Mouse (Mus musculus) left cerebral cortex, postnatal 10 days (tissue): Measurements from ENCODE around the gene Gbp5. TPM values are rescaled to one million over a fixed set of nuclear protein-coding genes. Genes with fewer than 3 reads are reported as not detected.
"Not testable (repeated sequence)": the region's sequence is repeated elsewhere in the genome, so short reads cannot be mapped to it uniquely, and the experiment has no call there.

Experiments
- DNase-seq, 2 experiments: peaks; one replicate each; pipeline ENCODE4 v3.0.0; 2021 to 2022; ENCODE audit warnings: low spot score in 2 of 2, mixed read lengths in 1 of 2; ENCODE audit errors: extremely low spot score in 1 of 2
- intact Hi-C: fragments of 180-260 bp; cut with DNase I; formaldehyde crosslinking; loops from one replicate; pipeline ENCODE4 v1.15.1; 2025
- total RNA-seq, 2 experiments: library from RNA; stranded (reverse); gene quantifications; 2 replicates each; pipeline ENCODE4 v1.2.3; 2021

Gbp5 gene
- total RNA-seq, 2 experiments from 2014 or later = 1.0 to 1.5 TPM

DNA sequence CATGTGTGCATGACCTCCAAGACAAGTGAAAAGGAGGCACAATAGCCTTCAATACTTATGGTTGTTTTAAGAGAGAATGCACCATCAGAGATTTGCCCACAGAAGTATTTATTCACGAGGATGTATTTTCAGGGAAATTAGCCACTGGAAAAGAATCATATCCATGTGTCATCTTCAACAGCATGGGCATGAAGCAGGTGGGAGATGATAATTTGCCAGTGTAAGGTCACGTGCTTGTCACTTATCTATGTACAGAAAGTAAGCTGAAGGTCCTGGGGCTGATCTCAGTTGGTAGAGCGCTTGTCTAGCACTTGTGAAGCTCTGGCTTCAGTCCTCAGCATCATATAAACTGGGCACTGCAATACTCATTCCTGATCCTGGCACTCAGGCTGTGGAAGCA is 37.8 kb downstream of the Gbp5 start:
- intact Hi-C loops = no loop called here
- DNase-seq = no peak

DNA sequence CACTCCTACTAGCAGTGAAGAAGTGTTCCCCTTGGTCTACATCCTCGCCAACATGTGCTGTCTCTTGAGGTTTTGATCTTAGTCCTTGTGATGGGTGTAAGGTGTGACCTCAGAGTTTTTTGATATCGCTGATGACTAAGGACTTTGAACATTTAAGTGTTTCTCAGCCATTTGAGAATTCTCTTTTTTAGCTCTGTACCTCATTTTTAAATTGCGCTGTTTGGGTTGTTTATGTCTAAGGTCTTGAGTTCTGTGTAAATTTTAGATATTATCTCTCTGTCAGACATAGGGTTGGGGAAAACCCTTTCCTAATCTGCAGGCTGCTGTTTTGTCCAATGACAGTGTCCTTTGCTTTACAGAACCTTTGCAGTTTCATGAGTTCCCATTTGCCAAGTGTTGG is 39.4 kb downstream of the Gbp5 start:
- DNase-seq = no peak
- intact Hi-C loops = no loop called here

DNA sequence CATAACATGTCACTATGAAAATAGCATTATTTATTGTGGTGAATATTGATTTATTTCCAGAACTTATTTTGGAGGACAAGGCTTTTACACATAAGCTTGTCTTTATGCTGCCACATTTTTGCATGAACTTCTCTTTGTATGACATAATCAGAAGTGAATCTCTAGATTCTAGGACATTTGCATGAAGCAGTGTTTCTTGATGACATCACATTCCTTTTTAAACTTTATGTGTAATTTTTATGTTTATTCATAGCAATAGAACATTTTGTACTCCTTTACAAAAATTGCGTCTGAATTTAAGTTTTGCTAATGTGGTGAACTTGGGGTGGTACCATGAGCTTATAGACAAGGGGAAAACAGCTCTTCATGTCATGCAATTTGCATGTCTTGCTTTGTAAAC is 41.9 kb downstream of the Gbp5 start:
- intact Hi-C loops = no loop called here
- DNase-seq = no peak

DNA sequence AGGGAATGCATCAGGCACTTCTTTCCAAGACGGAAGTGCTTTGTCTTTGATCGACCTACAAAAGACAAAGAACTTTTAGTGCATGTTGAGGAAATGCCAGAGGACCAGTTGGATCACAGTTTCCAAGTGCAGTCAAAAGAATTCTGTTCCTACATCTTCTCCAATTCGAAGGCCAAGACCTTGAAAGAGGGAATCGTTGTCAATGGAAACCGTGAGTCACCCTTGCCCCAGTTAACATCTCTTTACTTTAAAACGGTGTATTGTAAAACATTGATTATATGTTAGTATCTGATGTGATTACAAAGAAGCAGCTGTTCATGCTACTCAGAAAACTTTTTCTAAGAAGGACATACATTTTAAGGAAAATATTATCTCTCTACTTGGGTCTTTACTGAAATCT is 47.6 kb downstream of the Gbp5 start:
- intact Hi-C loops = no loop called here

DNA sequence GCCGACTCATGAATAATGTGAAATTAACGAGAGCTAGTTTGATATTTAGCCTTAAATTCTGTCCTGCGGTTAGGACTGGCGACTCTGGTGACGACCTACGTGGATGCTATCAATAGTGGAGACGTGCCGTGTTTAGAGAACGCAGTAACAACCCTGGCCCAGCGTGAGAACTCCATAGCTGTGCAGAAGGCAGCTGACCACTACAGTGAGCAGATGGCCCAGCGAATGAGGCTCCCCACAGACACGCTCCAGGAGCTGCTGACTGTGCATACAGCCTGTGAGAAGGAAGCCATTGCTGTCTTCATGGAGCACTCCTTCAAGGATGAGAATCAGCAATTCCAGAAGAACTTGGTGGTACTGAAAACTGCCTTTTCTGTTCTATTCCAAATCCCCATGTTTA is 49.0 kb downstream of the Gbp5 start:
- DNase-seq, intact Hi-C loops: not testable (repeated sequence)

More for the DNA sequence above, 47.6 kb downstream of the Gbp5 start:
- DNase-seq = no peak

DNA sequence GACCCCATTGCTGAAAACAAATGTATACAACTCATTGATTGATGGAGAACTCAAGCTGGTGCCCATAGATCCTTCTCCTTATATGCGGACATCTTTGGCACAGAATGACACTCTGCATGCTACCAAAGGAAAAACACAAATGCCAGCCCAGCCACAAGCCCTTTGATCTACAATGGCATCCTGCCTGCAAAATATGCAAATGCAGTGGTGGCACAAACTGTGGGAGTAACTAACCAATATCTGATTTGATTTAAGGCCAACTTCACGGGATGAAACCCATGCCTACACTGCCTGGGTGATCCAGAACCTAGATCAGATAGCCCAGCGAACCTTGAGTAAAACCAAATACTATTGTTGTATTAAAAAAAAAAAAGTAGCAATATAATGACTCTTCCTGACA is 52.9 kb downstream of the Gbp5 start:
- no peak for DNase-seq
- intact Hi-C loops = no loop called here

DNA sequence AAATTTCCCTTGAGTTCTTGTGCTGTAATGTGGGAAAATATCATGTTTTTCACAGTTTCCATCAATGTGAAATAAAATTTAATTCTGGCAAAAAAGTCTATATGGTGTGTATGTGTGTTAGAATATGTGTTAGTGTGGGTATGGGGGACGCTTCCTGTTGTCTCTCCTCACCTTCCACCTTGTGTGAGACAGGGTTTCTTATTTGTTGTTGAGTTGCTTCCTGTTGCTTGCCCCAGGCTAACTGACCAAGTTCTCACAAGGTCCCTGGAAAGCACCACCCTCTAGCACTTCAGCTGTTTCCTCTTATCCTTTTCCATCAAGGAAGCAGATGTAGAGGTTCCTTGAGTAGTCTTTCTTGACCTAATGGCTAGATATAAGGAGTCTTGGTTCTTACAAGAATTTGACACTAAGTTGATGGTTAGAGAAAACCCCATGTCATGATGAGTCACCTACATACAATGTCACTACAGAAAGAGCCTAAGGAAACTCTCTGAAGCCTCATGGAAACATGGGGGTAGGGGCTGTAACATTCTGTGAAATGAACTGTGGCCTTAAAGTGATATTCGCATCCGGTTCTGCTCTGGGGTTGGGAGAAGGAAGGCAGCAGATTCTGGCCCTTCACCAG is 56.4 kb downstream of the Gbp5 start:
- DNase-seq = no peak
- intact Hi-C loops = no loop called here

DNA sequence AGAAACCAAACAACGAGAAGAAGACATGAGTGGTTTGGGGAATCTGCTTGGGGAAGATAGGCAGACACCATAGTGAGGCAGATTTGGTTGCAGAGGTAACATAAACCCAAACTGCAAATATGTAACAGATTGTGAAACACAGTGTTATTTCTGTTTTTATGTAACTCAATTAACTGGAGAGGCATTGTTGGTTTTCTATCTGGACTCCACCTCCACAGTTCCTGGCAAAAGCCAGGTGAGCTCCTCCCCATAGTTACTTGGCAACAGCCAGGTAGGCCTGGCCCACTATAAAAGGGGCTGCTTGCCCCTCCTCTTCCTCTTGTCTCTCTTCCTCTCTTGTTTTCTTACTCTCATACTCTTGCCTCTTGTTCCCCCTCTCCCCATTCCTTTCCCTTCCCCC is 60.8 kb downstream of the Gbp5 start:
- no peak for DNase-seq
- intact Hi-C loops = no loop called here

DNA sequence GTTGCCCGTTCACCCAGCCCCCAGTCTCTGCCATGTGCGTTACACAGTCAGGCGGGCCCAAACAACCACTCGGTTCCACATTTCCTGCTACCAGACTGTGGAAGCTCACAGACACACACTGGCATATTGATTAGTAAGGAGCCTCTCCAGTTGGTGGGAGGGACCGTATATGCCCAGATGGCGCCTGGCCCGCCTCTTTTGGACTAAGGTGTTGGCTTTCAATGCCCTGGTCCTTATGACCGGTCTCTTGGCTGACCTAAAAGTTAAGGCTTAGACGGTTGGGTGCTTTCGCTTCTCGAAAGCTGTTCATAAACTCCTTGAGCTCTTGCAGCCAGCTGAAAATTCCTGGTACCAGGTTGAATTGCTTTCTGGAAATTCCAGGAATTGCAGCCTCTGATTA is 61.8 kb downstream of the Gbp5 start:
- no peak for DNase-seq
- intact Hi-C loops = no loop called here

DNA sequence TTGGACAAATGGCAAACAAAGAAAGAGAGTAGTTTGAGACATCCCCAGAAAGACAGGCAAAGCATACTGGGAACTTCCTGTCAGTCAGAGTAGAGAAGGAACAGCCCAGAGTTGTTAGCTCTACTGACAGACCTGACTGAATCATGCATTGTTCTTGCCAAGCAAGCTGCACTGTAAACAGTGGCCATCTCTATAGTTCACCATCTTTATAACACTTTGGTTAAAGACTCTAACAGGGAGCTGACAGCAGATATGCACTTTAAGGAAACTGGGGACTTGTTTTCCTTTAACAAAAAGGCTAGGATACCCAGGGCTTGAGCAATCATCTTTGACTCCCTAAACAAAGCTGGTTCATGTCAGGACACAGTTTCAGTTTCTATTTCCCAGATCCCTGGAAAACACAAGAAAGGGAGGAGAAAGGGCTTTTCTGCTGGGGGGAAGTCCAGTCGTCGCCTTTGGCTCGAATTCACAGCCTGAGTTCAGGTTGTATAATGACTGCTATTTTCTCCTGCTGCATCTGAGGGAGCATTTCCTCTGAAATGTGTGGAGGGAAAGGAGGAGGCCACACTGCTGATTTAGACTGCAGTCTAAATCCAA is 66.0 kb downstream of the Gbp5 start, which contains the start of gene Gbp3:
Gbp3 (plus strand) TSS at position 395 of the 597 bp plus-strand sequence.
- no peak for DNase-seq
- intact Hi-C loops = loop anchor here (1.0 kb wide), 1 partner anchor 69 kb away; no protein-coding TSS in a partner anchor

DNA sequence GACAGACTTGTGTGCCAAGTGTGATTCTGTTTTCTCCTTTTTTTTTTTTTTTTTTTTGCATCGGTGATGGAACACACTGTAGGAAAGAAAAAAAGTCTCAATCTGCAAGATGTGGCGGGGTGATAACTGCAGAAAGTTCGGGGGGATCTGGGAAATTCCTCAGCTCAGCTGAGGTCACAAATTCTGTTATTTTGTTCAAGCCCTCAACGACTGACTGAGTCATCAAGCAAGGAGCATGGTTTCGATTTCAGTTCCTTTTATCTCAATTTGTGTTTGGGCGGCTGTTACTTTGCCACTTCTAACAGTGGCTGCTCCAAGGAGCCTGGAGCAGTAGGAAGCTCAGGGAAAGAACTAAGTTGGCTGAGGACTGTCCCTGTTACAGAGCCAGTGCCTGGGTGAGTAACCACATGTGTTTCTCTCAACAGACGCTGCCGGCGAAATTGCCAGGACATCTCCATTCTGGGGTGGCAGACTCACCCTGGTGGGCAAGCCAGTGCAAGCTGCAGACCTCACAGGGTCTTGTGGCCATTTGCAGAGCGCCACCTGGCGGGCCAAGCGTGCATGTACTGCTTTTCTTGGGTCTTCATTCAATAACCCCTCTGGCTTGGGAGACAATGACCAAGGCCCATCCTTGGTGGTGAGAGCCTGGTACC is 66.6 kb downstream of the Gbp5 start:
- peak; percentile 64 to 89 for DNase-seq
- intact Hi-C loops = loop anchor here (1.0 kb wide), 1 partner anchor 70 kb away; no protein-coding TSS in a partner anchor

DNA sequence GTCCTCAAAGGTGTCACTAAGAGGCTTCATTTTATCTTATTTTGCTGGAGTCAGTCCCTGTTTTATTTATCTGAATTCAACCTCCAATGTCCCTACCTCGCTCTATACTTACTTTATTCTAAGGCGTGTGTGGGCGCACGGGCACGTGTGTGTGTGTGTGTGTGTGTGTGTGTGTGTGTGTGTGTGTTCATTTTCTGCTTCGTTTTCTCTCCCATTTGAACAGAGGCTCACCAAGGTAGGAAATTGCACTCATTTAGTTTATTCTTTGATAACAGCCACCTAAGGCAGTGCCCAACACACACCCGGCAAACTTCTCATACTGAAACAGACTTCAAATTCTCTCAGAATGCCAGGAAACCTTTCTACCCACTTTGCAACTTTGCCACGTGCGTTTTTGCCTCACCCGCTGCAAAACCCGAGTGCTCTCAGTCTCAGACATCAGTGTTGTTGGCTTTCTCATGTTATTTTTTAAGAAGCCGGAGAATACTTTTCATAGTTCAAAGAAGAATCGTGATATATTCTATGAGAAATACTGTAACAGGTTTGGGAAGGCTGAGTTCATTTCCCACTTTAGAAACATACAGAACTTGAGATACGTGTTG is 67.4 kb downstream of the Gbp5 start:
- intact Hi-C loops = no loop called here
- no peak for DNase-seq

DNA sequence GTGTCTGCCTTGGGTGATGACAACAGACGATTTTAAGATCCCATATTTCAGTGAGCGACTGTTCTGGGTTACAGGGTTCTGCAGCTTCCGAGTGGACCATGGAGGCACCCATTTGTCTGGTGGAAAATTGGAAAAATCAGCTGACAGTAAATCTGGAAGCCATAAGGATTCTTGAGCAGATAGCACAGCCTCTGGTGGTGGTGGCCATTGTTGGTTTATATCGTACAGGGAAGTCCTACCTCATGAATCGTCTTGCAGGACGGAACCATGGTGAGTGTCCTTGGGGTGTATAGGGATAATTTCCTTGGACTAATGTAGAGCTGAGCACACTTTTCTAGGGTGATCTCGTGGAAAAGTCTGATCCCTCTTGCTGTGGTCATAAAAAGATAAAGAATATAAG is 67.9 kb downstream of the Gbp5 start:
- intact Hi-C loops = no loop called here
- no peak for DNase-seq

DNA sequence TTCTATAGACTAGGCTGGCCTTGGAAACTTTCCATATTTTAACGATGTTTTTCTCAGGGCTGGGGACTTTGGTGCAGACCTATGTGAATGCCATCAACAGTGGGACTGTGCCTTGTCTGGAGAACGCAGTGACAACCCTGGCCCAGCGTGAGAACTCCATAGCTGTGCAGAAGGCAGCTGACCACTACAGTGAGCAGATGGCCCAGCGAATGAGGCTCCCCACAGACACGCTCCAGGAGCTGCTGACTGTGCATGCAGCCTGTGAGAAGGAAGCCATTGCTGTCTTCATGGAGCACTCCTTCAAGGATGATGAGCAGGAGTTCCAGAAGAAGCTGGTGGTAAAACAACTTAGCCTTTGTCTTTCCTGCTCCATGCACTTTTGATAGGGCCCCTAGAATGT is 73.7 kb downstream of the Gbp5 start:
- intact Hi-C loops, DNase-seq: not testable (repeated sequence)

DNA sequence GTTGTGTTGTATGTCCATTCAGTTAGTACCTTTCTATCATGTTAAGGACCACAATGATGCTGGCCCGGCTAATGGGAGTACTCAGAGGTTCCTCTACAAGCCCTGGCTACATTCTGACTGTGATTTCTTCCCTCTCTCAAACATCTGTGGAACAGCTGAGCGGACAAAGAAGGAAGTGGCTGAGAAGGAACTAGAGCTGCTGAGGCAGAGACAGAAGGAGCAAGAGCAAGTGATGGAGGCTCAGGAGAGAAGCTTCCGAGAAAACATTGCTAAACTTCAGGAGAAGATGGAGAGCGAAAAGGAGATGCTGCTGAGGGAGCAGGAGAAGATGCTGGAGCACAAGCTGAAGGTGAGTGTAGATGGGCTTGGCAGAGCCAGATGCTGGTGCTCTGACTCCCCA is 77.0 kb downstream of the Gbp5 start:
- intact Hi-C loops = no loop called here
- no peak for DNase-seq

Other genes with a start within 250 kb of the Gbp5 start
- gene Pdlim5, start 98.3 kb upstream of the Gbp5 start, total RNA-seq = 10 to 100 TPM; 18.4 to 18.9 TPM
- gene Gbp7, start 36.4 kb downstream of the Gbp5 start, total RNA-seq = 1 to 10 TPM; 3.4 to 3.8 TPM
- 1 to 10 TPM; 4.2 TPM for gene Gbp3, start 66.0 kb downstream of the Gbp5 start, total RNA-seq
- gene Gbp2b, start 100.9 kb downstream of the Gbp5 start, total RNA-seq = not detected
- gene Gbp2, start 126.6 kb downstream of the Gbp5 start, total RNA-seq = 1 to 10 TPM; 1.0 to 1.4 TPM
- gene Kyat3, start 207.1 kb downstream of the Gbp5 start, total RNA-seq = 1 to 10 TPM; 3.2 to 3.7 TPM